Mouse (Mus musculus) liver, embryonic 14.5 days (tissue): ENCODE results near the gene Sdhc. TPM values are rescaled to one million over a fixed set of nuclear protein-coding genes. Genes with fewer than 3 reads are reported as not detected.

ENCODE experiments used
- ATAC-seq: fragments of 200-750 bp; cut with Nextera tagmentation; 2 replicates; pipeline ENCODE4 v1.8.0; 2017; ENCODE audit warnings: moderate number of reproducible peaks, mild to moderate bottlenecking, moderate library complexity; ENCODE audit not compliant: insufficient read depth
- DNase-seq, 3 experiments: peaks; one replicate each; pipeline ENCODE4 v3.0.0-alpha.2; 2012 to 2013; ENCODE audit warnings: low read depth in 3 of 3, low spot score in 3 of 3
- H3K27ac ChIP-seq: fragments of 300-500 bp; sonication (generic); 2 replicates; pipeline ENCODE4 v1.5.1; 2014; ENCODE audit warnings: moderate library complexity, mild to moderate bottlenecking, control low read depth, inconsistent platforms
- H3K27me3 ChIP-seq: fragments of 300-500 bp; sonication (generic); 2 replicates; pipeline ENCODE4 v1.6.1; 2014; ENCODE audit warnings: mild to moderate bottlenecking, low read length, moderate library complexity; ENCODE audit not compliant: control insufficient read depth, insufficient read depth
- H3K36me3 ChIP-seq: fragments of 300-500 bp; sonication (generic); replicated peaks from 2 replicates; pipeline ENCODE4 v1.6.1; 2014; ENCODE audit warnings: low read depth; ENCODE audit not compliant: control insufficient read depth, insufficient read depth
- H3K4me1 ChIP-seq, 2 experiments: fragments of 200-500 bp in 1 of 2; fragments of 300-500 bp in 1 of 2; sonication (generic) in 1 of 2; replicated peaks; 2 replicates each; pipeline ENCODE4 v1.6.1; 2012 to 2014; ENCODE audit warnings: antibody characterized with exemption in 1 of 2, inconsistent platforms in 1 of 2, low read length in 1 of 2; ENCODE audit not compliant: control insufficient read depth in 2 of 2, insufficient read depth in 2 of 2
- H3K4me2 ChIP-seq: fragments of 300-500 bp; sonication (generic); 2 replicates; pipeline ENCODE4 v1.6.1; 2014; ENCODE audit warnings: low read depth, mild to moderate bottlenecking, control low read depth, moderate library complexity
- H3K4me3 ChIP-seq, 2 experiments: fragments of 200-500 bp in 1 of 2; fragments of 300-500 bp in 1 of 2; sonication (generic) in 1 of 2; 2 replicates each; pipeline ENCODE4 v1.5.1; 2012 to 2014; ENCODE audit warnings: low read depth in 2 of 2, low read length in 2 of 2, mild to moderate bottlenecking in 2 of 2, control low read depth in 1 of 2, inconsistent platforms in 1 of 2, moderate library complexity in 1 of 2; ENCODE audit not compliant: insufficient read depth in 1 of 2
- H3K9ac ChIP-seq: fragments of 300-500 bp; sonication (generic); replicated peaks from 2 replicates; pipeline ENCODE4 v1.6.1; 2014; ENCODE audit warnings: mild to moderate bottlenecking, control low read depth, moderate library complexity
- H3K9me3 ChIP-seq: fragments of 300-500 bp; sonication (generic); 2 replicates; pipeline ENCODE4 v1.6.1; 2016; ENCODE audit warnings: low read length, mixed read lengths; ENCODE audit not compliant: control insufficient read depth
- CTCF ChIP-seq: IDR thresholded peaks from 2 replicates; pipeline ENCODE4 v1.5.1; 2016; ENCODE audit warnings: antibody characterized with exemption, low read depth, control low read depth
- EP300 ChIP-seq: IDR thresholded peaks from 2 replicates; pipeline ENCODE4 v1.6.1; 2016; ENCODE audit warnings: antibody characterized with exemption, low read depth
- WGBS: fragments of 180-500 bp; shearing (Covaris S2); extraction: QIAGEN DNeasy Blood & Tissue Kit; methylation state at CpG from one replicate; pipeline ENCODE4 v1.1.7; 2014; ENCODE audit not compliant: insufficient replicate concordance; 5-methylcytosine and 5-hydroxymethylcytosine counted together
- polyA plus RNA-seq, 2 experiments: library from polyadenylated mRNA; depleted of rRNA in 1 of 2; stranded (reverse) in 1 of 2; unstranded in 1 of 2; fragments of >200 nt; fragmentation: Nextera tagmentation in 1 of 2; extraction: Ambion mirVana in 1 of 2; gene quantifications; 2 replicates each; pipeline versions ENCODE4 v1.2.1 to v1.2.3; 2012 to 2014

Gene Sdhc
- polyA plus RNA-seq, 2 experiments: 111 to 147 TPM

GRCm38 (mm10) chr1:171121839-171122238, 28.6 kb downstream of the Sdhc start:
- no peaks in the 10 kb centered on the region for H3K36me3 ChIP-seq
- no peak overlapping the region for H3K27ac ChIP-seq
- WGBS: 38% methylated on average over 5 of the region's 5 CpGs
- no peak overlapping the region for H3K9ac ChIP-seq
- TF ChIP-seq CTCF (no peak), EP300 (no peak)
- H3K4me3 ChIP-seq: no peak overlapping the region
- no peak for ATAC-seq
- no peaks in the 10 kb centered on the region for H3K27me3 ChIP-seq
- H3K4me1 ChIP-seq: peaks cover 19 to 33% of the 10 kb centered on the region in 2 experiments
- H3K4me2 ChIP-seq: no peak overlapping the region
- no peak for DNase-seq
- no peaks in the 10 kb centered on the region for H3K9me3 ChIP-seq

DNA sequence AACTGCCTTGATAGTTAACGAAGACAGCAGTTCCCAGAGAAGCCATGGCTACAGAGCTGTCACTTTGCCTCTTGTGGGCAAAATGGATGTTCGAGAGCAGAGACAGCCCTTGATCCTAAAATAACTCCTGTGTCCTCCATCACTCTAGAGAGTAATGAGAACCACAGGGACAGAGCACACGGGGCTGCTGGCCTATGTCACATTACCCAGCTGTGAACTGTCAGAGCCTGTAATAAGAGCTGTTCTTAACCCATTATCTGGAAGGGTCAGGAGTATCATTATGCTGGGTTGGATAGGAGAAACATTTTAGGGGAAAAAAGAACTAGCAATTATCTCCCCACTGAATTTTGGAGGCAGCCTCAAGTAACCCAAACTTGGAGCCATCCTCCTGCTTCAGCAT, 29.5 kb downstream of the Sdhc start:
- no peaks in the 10 kb centered on the region for H3K27me3 ChIP-seq
- no peak overlapping the region for H3K27ac ChIP-seq
- H3K9me3 ChIP-seq: no peaks in the 10 kb centered on the region
- ATAC-seq: no peak
- no peak overlapping the region for H3K4me2 ChIP-seq
- no peaks in the 10 kb centered on the region for H3K36me3 ChIP-seq
- DNase-seq: no peak
- H3K4me1 ChIP-seq: peaks cover 26 to 40% of the 10 kb centered on the region in 2 experiments
- WGBS: 47% methylated on average over 3 of the region's 3 CpGs
- no peak overlapping the region for H3K4me3 ChIP-seq
- H3K9ac ChIP-seq: no peak overlapping the region
- TF ChIP-seq CTCF (no peak), EP300 (no peak)

GRCm38 (mm10) chr1:171119405-171119804, 31.0 kb downstream of the Sdhc start:
- no peaks in the 10 kb centered on the region for H3K27me3 ChIP-seq
- no peak overlapping the region for H3K9ac ChIP-seq
- ATAC-seq: no peak
- no peak overlapping the region for H3K4me3 ChIP-seq
- H3K9me3 ChIP-seq: no peaks in the 10 kb centered on the region
- DNase-seq: no peak
- no peak overlapping the region for H3K4me2 ChIP-seq
- peaks cover 25 to 38% of the 10 kb centered on the region in 2 experiments for H3K4me1 ChIP-seq
- no peaks in the 10 kb centered on the region for H3K36me3 ChIP-seq
- WGBS: 79% methylated on average over 14 of the region's 14 CpGs
- no peak for TF ChIP-seq EP300
- no peak for TF ChIP-seq CTCF
- H3K27ac ChIP-seq: no peak overlapping the region

- Histone ChIP-seq H3K9ac (no peak overlapping the region), H3K4me3 (no peak overlapping the region), H3K27me3 (no peaks in the 10 kb centered on the region), H3K36me3 (no peaks in the 10 kb centered on the region), H3K9me3 (no peaks in the 10 kb centered on the region), H3K4me2 (no peak overlapping the region), H3K4me1 (peaks cover 24 to 36% of the 10 kb centered on the region in 2 experiments), H3K27ac (no peak overlapping the region)
- WGBS: 63% methylated on average over 5 of the region's 5 CpGs
- ATAC-seq (no peak), DNase-seq (no peak)
- TF ChIP-seq CTCF: no peak
- no peak for TF ChIP-seq EP300
Measured at GRCm38 (mm10) chr1:171118996-171119395, 31.4 kb downstream of the Sdhc start.

DNA sequence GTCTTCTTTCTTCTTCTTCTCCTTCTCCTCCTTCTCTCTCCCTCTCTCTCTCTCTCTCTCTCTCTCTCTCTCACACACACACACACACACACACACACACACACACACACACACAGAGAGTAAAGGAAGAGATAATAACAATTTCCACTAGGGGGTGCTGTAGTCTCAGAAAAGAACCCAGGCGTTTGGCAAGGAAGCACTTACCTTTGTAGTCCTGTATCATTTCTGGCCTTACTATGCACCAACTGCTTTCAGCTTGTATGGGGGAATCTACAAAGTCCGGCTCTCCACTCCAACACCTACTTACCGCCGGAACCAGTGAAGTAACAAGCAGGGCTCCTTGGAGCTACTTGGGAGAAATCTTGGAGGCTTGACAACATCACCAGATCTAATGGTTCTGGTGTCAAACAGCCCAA, 32.1 kb downstream of the Sdhc start:
- Histone ChIP-seq H3K9ac (no peak overlapping the region), H3K27me3 (no peaks in the 10 kb centered on the region), H3K4me1 (peaks cover 24 to 29% of the 10 kb centered on the region in 2 experiments), H3K36me3 (no peaks in the 10 kb centered on the region), H3K4me3 (no peak overlapping the region), H3K9me3 (no peaks in the 10 kb centered on the region), H3K27ac (no peak overlapping the region), H3K4me2 (no peak overlapping the region)
- 6% methylated on average over 4 of the region's 4 CpGs for WGBS
- 0 out of 2 replicates have a peak, but pooled peaks have one; percentile 14 for TF ChIP-seq EP300
- peak; percentile 76 for TF ChIP-seq CTCF
- DNase-seq: peak; percentile 68 to 77 (median 76)
- peak; percentile 49; the same call in 1 of the 2 replicates for ATAC-seq

- peak overlapping the region; percentile 41 for H3K4me2 ChIP-seq
Measured at GRCm38 (mm10) chr1:171116280-171116679, 34.1 kb downstream of the Sdhc start.

More at GRCm38 (mm10) chr1:171116280-171116679, 34.1 kb downstream of the Sdhc start:
- Histone ChIP-seq H3K27me3 (no peaks in the 10 kb centered on the region), H3K4me1 (peaks cover 20 to 27% of the 10 kb centered on the region in 2 experiments), H3K9me3 (no peaks in the 10 kb centered on the region), H3K27ac (peak overlapping the region; percentile 31; the same call in 1 of the 2 replicates), H3K4me3 (no peak overlapping the region), H3K36me3 (no peaks in the 10 kb centered on the region), H3K9ac (peak overlapping the region; percentile 3)
- TF ChIP-seq CTCF (no peak), EP300 (peak; percentile 56; the same call in 1 of the 2 replicates)
- ATAC-seq: no peak
- DNase-seq: peak in 1 of 3 experiments; percentile 42
- WGBS: 23% methylated on average over 4 of the region's 4 CpGs
